Mouse (Mus musculus) stomach, postnatal 0 days (tissue): Measurements from ENCODE around the gene Timm29.

Experiments used
- CTCF ChIP-seq: IDR thresholded peaks from 2 replicates; pipeline ENCODE4 v1.5.1; 2016; ENCODE audit warnings: antibody characterized with exemption, low read depth, mild to moderate bottlenecking, moderate library complexity
- EP300 ChIP-seq: optimal IDR thresholded peaks from 2 replicates; pipeline ENCODE3; 2016; ENCODE audit warnings: antibody characterized with exemption

- TF ChIP-seq CTCF, result no peak
- no peak for TF ChIP-seq EP300
Observed at GRCm38 (mm10) chr9:21578226-21578625, 14.3 kb upstream of the Timm29 start.
